Mouse (Mus musculus): ENCODE measurements at regions not wholly inside any gene's neighbourhood (a gene's known extent, or its start where the extent isn't known, plus 50 kb on each side); places are given as distances from the start of the nearest gene placed in this dataset.

DNA sequence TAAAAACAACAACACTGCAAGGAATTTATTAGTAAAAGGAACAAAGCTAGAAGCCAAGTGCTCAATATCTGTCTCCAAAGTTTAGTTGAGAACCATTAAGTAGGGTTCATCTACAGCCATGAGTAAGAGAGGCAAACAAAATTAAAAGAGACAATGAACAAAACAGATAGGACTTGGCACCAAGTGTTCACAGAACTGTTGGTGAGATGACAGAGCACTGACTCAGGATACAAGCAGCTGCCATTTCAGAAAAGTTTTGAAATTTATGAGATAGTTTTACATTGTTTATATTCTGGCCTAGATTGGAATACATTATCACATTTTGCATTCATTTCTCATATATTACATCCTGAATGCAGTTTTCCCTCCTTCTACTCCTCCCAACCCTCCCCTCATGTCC lies 60.4 kb upstream of the Mbnl1 start:
- Histone ChIP-seq H3K4me1 (ENCODE audit: control insufficient read depth, insufficient read depth, low read length) (no peaks in the 10 kb centered on the region), H3K9me3 (replicated peaks; ENCODE audit: control insufficient read depth, low read length) (no peaks in the 10 kb centered on the region), H3K27ac (ENCODE audit: low read depth, low read length) (no peak overlapping the region), H3K36me3 (ENCODE audit: control insufficient read depth, insufficient read depth, low read length) (no peaks in the 10 kb centered on the region), H3K4me3 (ENCODE audit: low read depth, low read length) (no peak overlapping the region), H3K27me3 (replicated peaks; ENCODE audit: control insufficient read depth, insufficient read depth, low read length) (no peaks in the 10 kb centered on the region), H3K9ac (ENCODE audit: low read length) (no peak overlapping the region), H3K4me2 (ENCODE audit: low read length) (no peak overlapping the region)
- DNase-seq (ENCODE audit: low spot score) (no peak), ATAC-seq (no peak)

DNA sequence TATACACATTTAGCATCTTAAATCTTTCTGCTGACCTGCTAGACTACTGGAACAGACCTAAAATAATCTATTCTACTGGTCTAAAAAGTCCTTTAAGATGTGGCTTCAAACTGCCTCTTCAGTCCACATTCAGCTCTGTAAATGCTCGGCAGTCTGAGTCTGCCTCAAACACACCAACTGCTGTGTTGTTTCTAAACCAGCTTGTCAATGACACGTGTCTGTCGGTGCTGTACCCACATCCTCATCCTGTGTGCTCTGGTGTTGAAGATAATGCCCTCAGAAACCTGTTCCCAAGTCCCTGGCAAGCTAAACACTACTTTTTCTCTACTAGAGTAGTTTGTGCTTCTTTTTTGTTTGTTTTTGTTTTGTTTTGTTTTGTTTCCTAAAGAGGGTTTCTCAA lies 58.9 kb upstream of the Mbnl1 start:
- Histone ChIP-seq H3K27ac (ENCODE audit: low read depth, low read length) (no peak overlapping the region), H3K9me3 (replicated peaks; ENCODE audit: control insufficient read depth, low read length) (no peaks in the 10 kb centered on the region), H3K4me2 (ENCODE audit: low read length) (no peak overlapping the region), H3K27me3 (replicated peaks; ENCODE audit: control insufficient read depth, insufficient read depth, low read length) (no peaks in the 10 kb centered on the region), H3K4me3 (ENCODE audit: low read depth, low read length) (no peak overlapping the region), H3K4me1 (ENCODE audit: control insufficient read depth, insufficient read depth, low read length) (no peaks in the 10 kb centered on the region), H3K9ac (ENCODE audit: low read length) (no peak overlapping the region), H3K36me3 (ENCODE audit: control insufficient read depth, insufficient read depth, low read length) (no peaks in the 10 kb centered on the region)
- DNase-seq (ENCODE audit: low spot score) (no peak), ATAC-seq (no peak)
- 67% methylated on average over 3 of the region's 3 CpGs for WGBS

DNA sequence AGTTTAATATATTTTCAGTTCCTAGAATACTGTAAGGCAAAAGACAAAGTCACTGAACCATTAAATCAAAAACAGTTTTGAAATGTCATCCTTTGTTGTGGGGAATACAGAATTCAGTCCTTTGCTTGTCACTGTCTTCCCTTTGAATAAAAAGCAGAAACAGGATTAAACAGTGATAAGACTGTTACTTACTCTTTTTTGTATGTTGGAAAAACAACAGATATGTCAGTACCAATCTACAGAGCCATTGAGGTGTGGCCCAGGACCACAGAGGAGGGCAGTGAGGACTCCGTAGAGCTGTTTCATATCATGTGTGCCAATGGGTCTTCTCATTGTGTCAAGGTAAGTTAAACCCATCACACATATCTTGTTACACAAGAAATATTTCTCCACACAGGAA lies 55.6 kb upstream of the Mbnl1 start:
- DNase-seq (ENCODE audit: low spot score): no peak
- H3K36me3 ChIP-seq (ENCODE audit: control insufficient read depth, insufficient read depth, low read length): no peaks in the 10 kb centered on the region
- WGBS: 90% methylated on average over 1 of the region's 1 CpGs

DNA sequence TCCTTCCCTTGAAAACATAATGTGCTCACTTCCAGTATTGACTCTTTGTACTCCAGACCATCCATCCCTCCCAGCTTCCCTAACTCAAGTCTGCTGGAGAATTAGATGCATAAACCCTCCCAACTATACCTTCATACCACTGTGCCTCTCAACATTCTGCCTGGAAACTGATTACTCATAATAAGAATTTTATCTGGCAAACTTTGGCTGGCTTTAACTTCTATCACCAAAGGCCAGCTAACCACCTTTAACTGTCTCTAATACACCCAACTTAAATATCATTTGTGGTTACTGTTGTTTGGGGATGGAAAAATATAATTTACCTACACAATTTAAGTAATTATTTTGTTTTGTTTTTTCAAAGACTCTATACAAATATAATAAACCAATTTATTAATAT lies 54.0 kb upstream of the Mbnl1 start:
- H3K4me3 ChIP-seq (ENCODE audit: low read depth, low read length): no peak overlapping the region
- H3K9me3 ChIP-seq (replicated peaks; ENCODE audit: control insufficient read depth, low read length): no peaks in the 10 kb centered on the region
- H3K36me3 ChIP-seq (ENCODE audit: control insufficient read depth, insufficient read depth, low read length): no peaks in the 10 kb centered on the region
- no peak overlapping the region for H3K27ac ChIP-seq (ENCODE audit: low read depth, low read length)
- H3K9ac ChIP-seq (ENCODE audit: low read length): no peak overlapping the region
- no peak overlapping the region for H3K4me2 ChIP-seq (ENCODE audit: low read length)
- H3K27me3 ChIP-seq (replicated peaks; ENCODE audit: control insufficient read depth, insufficient read depth, low read length): no peaks in the 10 kb centered on the region
- H3K4me1 ChIP-seq (ENCODE audit: control insufficient read depth, insufficient read depth, low read length): no peaks in the 10 kb centered on the region
- DNase-seq (ENCODE audit: low spot score): no peak
- no peak for ATAC-seq

More for the DNA sequence above, 55.6 kb upstream of the Mbnl1 start:
- no peaks in the 10 kb centered on the region for H3K9me3 ChIP-seq (replicated peaks; ENCODE audit: control insufficient read depth, low read length)
- H3K4me1 ChIP-seq (ENCODE audit: control insufficient read depth, insufficient read depth, low read length): no peaks in the 10 kb centered on the region
- no peak overlapping the region for H3K27ac ChIP-seq (ENCODE audit: low read depth, low read length)
- H3K4me3 ChIP-seq (ENCODE audit: low read depth, low read length): no peak overlapping the region
- H3K27me3 ChIP-seq (replicated peaks; ENCODE audit: control insufficient read depth, insufficient read depth, low read length): no peaks in the 10 kb centered on the region
- no peak overlapping the region for H3K9ac ChIP-seq (ENCODE audit: low read length)
- no peak for ATAC-seq
- H3K4me2 ChIP-seq (ENCODE audit: low read length): no peak overlapping the region

DNA sequence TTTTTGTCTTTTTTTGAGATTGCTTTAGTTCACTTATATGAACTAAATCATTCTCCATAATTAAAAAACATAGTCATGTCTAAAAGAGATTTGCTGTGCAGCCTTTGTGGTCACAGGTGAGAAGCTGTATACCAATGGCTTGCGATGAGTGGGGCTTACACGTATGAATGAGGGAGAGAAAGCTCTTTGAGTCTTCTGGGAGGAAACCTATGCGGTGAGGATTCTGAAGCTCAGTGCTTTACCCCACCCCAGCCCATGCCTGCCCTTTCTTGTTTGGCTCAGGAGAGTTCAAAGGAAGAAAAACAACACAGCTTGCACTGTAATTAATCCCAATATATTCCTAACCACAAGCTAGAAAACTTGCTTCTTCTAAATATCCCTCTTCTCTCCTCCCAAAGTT lies 53.4 kb upstream of the Mbnl1 start:
- Histone ChIP-seq H3K27ac (ENCODE audit: low read depth, low read length) (no peak overlapping the region), H3K9ac (ENCODE audit: low read length) (no peak overlapping the region), H3K9me3 (replicated peaks; ENCODE audit: control insufficient read depth, low read length) (no peaks in the 10 kb centered on the region), H3K4me1 (ENCODE audit: control insufficient read depth, insufficient read depth, low read length) (no peaks in the 10 kb centered on the region), H3K36me3 (ENCODE audit: control insufficient read depth, insufficient read depth, low read length) (no peaks in the 10 kb centered on the region), H3K4me2 (ENCODE audit: low read length) (no peak overlapping the region), H3K27me3 (replicated peaks; ENCODE audit: control insufficient read depth, insufficient read depth, low read length) (no peaks in the 10 kb centered on the region), H3K4me3 (ENCODE audit: low read depth, low read length) (no peak overlapping the region)
- 90% methylated on average over 3 of the region's 3 CpGs for WGBS
- ATAC-seq: no peak
- DNase-seq (ENCODE audit: low spot score): no peak

All from forebrain, embryonic 14.5 days (tissue).